Mouse (Mus musculus) brain, embryonic 14.5 days (tissue): Measurements from ENCODE around the gene Ptbp1.

Source experiments
- CTCF ChIP-seq: fragments of 200-500 bp; IDR thresholded peaks from 2 replicates; pipeline ENCODE4 v1.5.1; 2012; ENCODE audit warnings: inconsistent platforms, mild to moderate bottlenecking, moderate library complexity, borderline replicate concordance; ENCODE audit not compliant: insufficient read depth, insufficient read length; ENCODE audit errors: extremely low read depth
- POLR2A ChIP-seq: fragments of 200-500 bp; IDR thresholded peaks from 2 replicates; pipeline ENCODE4 v1.6.1; 2012; ENCODE audit warnings: mild to moderate bottlenecking, inconsistent platforms, borderline replicate concordance; ENCODE audit not compliant: poor library complexity, insufficient read depth, insufficient read length, severe bottlenecking; ENCODE audit errors: extremely low read depth

DNA sequence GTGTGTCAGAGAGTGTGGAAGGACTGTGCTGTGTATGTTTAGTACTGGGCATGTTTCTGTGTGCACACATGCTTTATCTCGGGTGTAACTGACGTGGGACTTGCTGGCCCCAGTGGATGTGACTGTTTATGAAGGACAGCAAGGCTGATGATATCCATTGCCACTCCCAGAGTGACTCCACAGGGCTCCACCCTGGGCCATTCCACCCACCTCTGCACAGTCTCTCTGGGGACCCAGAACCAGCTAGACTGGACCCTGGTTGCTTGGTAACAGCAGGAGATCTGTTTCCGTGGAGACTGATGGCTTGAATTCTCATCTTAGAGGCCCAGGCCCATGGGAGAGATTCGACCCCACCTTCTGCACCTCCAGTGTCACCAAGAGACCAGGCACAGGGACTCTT is 36.0 kb upstream of the Ptbp1 start:
- TF ChIP-seq POLR2A (no peak), CTCF (no peak)
